Mouse (Mus musculus) hindbrain, embryonic 16.5 days (tissue): ENCODE data around the gene Tmem151a. TPM values are rescaled to one million over a fixed set of nuclear protein-coding genes. Genes with fewer than 3 reads are reported as not detected.

ENCODE experiments used
- ATAC-seq: fragments of 200-750 bp; cut with Nextera tagmentation; 2 replicates; pipeline ENCODE4 v1.8.0; 2017; ENCODE audit warnings: moderate TSS enrichment, moderate library complexity
- H3K27ac ChIP-seq: fragments of 300-500 bp; sonication (generic); 2 replicates; pipeline ENCODE4 v1.5.1; 2014; ENCODE audit warnings: low read depth, mild to moderate bottlenecking, control low read depth, low read length, moderate library complexity
- H3K27me3 ChIP-seq: fragments of 300-500 bp; sonication (generic); replicated peaks from 2 replicates; pipeline ENCODE4 v1.6.1; 2014; ENCODE audit warnings: low read length; ENCODE audit not compliant: control insufficient read depth, insufficient read depth
- H3K36me3 ChIP-seq: fragments of 300-500 bp; sonication (generic); 2 replicates; pipeline ENCODE4 v1.6.1; 2014; ENCODE audit warnings: mild to moderate bottlenecking, low read length, moderate library complexity, mixed read lengths; ENCODE audit not compliant: control insufficient read depth, insufficient read depth
- H3K4me1 ChIP-seq: fragments of 300-500 bp; sonication (generic); 2 replicates; pipeline ENCODE4 v1.6.1; 2014; ENCODE audit warnings: low read depth, low read length; ENCODE audit not compliant: control insufficient read depth, insufficient read depth
- H3K4me2 ChIP-seq: fragments of 300-500 bp; sonication (generic); 2 replicates; pipeline ENCODE4 v1.6.1; 2014; ENCODE audit warnings: mild to moderate bottlenecking, low read length, control low read depth, moderate library complexity
- H3K4me3 ChIP-seq: fragments of 300-500 bp; sonication (generic); 2 replicates; pipeline ENCODE4 v1.5.1; 2014; ENCODE audit warnings: mild to moderate bottlenecking, low read length, control low read depth, moderate library complexity
- H3K9ac ChIP-seq: fragments of 300-500 bp; sonication (generic); 2 replicates; pipeline ENCODE4 v1.6.1; 2014; ENCODE audit warnings: low read depth, mild to moderate bottlenecking, control low read depth, low read length, moderate library complexity
- H3K9me3 ChIP-seq: fragments of 300-500 bp; sonication (generic); 2 replicates; pipeline ENCODE4 v1.6.1; 2014; ENCODE audit warnings: mild to moderate bottlenecking, low read length, moderate library complexity; ENCODE audit not compliant: control insufficient read depth
- WGBS: fragments of 180-500 bp; shearing (Covaris S2); extraction: QIAGEN DNeasy Blood & Tissue Kit; methylation state at CpG from one replicate; pipeline ENCODE4 v1.1.7; 2014; 5-methylcytosine and 5-hydroxymethylcytosine counted together
- polyA plus RNA-seq: library from polyadenylated mRNA; unstranded; fragments of >200 nt; fragmentation: Nextera tagmentation; extraction: Ambion mirVana; gene quantifications from 2 replicates; pipeline ENCODE4 v1.2.1, GENCODE M21; 2015

Tmem151a gene
- polyA plus RNA-seq, 1 experiment from 2014 or later, result 49.0 TPM

GRCm38 (mm10) chr19:5071545-5072369, 13.6 kb downstream of the Tmem151a start:
- peaks cover 25% of the 10 kb centered on the region for H3K4me1 ChIP-seq
- H3K36me3 ChIP-seq, result no peaks in the 10 kb centered on the region

GRCm38 (mm10) chr19:5071077-5071476, 14.3 kb downstream of the Tmem151a start:
- WGBS, result 10% methylated on average over 11 of the region's 11 CpGs
- Histone ChIP-seq H3K27me3 (peaks cover 16% of the 10 kb centered on the region), H3K9ac (peak overlapping the region; percentile 63; the same call in 1 of the 2 replicates), H3K27ac (peak overlapping the region; percentile 54), H3K9me3 (no peaks in the 10 kb centered on the region), H3K4me3 (peak overlapping the region; percentile 45), H3K4me1 (peaks cover 25% of the 10 kb centered on the region), H3K4me2 (peak overlapping the region; percentile 81), H3K36me3 (no peaks in the 10 kb centered on the region)
- no peak for ATAC-seq

More at GRCm38 (mm10) chr19:5071545-5072369, 13.6 kb downstream of the Tmem151a start:
- 1% methylated on average over 38 of the region's 40 CpGs for WGBS
- peak overlapping the region; percentile 45 for H3K4me3 ChIP-seq
- peak overlapping the region; percentile 63 for H3K9ac ChIP-seq
- H3K9me3 ChIP-seq, result no peaks in the 10 kb centered on the region
- peaks cover 15% of the 10 kb centered on the region for H3K27me3 ChIP-seq
- H3K27ac ChIP-seq, result peak overlapping the region; percentile 54
- H3K4me2 ChIP-seq, result peak overlapping the region; percentile 81
- ATAC-seq, result peak; percentile 71

DNA sequence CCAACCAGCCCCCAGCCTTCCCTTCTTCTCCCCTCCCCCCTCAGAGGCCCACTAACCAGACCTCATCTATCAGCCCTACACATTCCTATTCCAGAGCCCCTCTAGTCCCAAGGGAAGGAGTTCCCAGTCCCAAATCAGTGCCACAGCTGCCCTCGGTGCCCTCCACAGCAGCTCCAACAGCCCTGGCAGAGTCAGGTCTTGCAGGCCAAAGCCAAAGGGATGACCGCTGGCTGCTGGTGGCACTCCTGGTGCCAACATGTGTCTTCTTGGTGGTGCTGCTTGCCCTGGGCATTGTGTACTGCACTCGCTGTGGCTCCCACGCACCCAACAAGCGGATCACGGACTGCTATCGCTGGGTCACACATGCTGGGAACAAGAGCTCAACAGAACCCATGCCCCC, 15.4 kb downstream of the Tmem151a start:
- no peak overlapping the region for H3K27ac ChIP-seq
- ATAC-seq, result no peak
- no peak overlapping the region for H3K4me3 ChIP-seq
- peaks cover 25% of the 10 kb centered on the region for H3K4me1 ChIP-seq
- peaks cover 16% of the 10 kb centered on the region for H3K27me3 ChIP-seq
- WGBS, result 83% methylated on average over 7 of the region's 7 CpGs
- H3K9me3 ChIP-seq, result no peaks in the 10 kb centered on the region
- H3K36me3 ChIP-seq, result no peaks in the 10 kb centered on the region
- H3K4me2 ChIP-seq, result peak overlapping the region; percentile 21
- no peak overlapping the region for H3K9ac ChIP-seq

DNA sequence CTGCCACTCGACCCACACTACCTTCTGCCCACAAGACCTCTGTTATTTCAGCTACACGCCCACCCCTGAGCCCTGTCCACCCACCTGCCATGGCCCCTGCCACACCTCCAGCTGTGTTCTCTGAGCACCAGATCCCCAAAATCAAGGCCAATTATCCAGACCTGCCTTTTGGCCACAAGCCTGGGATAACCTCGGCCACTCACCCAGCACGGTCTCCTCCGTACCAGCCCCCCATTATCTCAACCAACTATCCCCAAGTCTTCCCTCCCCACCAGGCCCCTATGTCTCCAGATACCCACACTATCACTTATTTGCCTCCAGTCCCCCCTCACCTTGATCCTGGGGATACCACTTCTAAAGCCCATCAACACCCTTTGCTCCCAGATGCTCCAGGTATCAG, 15.8 kb downstream of the Tmem151a start:
- Histone ChIP-seq H3K9ac (no peak overlapping the region), H3K9me3 (no peaks in the 10 kb centered on the region), H3K36me3 (no peaks in the 10 kb centered on the region), H3K4me1 (peaks cover 25% of the 10 kb centered on the region), H3K27me3 (peaks cover 14% of the 10 kb centered on the region), H3K4me2 (peak overlapping the region; percentile 71), H3K4me3 (no peak overlapping the region), H3K27ac (no peak overlapping the region)
- 83% methylated on average over 5 of the region's 5 CpGs for WGBS
- ATAC-seq, result no peak

GRCm38 (mm10) chr19:5068570-5069234, 16.6 kb downstream of the Tmem151a start:
- H3K9ac ChIP-seq, result peak overlapping the region; percentile 69
- no peak overlapping the region for H3K27ac ChIP-seq
- peak overlapping the region; percentile 39 for H3K4me3 ChIP-seq
- no peaks in the 10 kb centered on the region for H3K9me3 ChIP-seq
- peak overlapping the region; percentile 71 for H3K4me2 ChIP-seq
- ATAC-seq, result no peak
- H3K36me3 ChIP-seq, result no peaks in the 10 kb centered on the region
- 30% methylated on average over 21 of the region's 21 CpGs for whole genome bisulfite sequencing
- H3K4me1 ChIP-seq, result peaks cover 25% of the 10 kb centered on the region
- peaks cover 12% of the 10 kb centered on the region for H3K27me3 ChIP-seq

- H3K9ac ChIP-seq, result peak within 1 kb of the TSS; percentile 69
- ATAC-seq, result peak; percentile 28
- WGBS, result 1% methylated on average over 45 of the region's 56 CpGs
- peaks cover 25% of the 10 kb centered on the region for H3K4me1 ChIP-seq
- H3K4me2 ChIP-seq, result peak within 1 kb of the TSS; percentile 71
- peaks cover 12% of the 10 kb centered on the region for H3K27me3 ChIP-seq
- no peaks in the 10 kb centered on the region for H3K36me3 ChIP-seq
- H3K27ac ChIP-seq, result 0 out of 2 replicates have a peak within 1 kb of the TSS, but pooled peaks have one; percentile 3
- H3K4me3 ChIP-seq, result peak within 1 kb of the TSS; percentile 39
- H3K9me3 ChIP-seq, result no peaks in the 10 kb centered on the region
These were observed 17.3 kb downstream of the Tmem151a start, which contains the start of gene Cd248 for GRCm38 (mm10) chr19:5067867-5068569. TSS of gene Cd248 (plus strand) at chr19:5068078.

GRCm38 (mm10) chr19:5067040-5067799, 18.1 kb downstream of the Tmem151a start:
- H3K4me1 ChIP-seq, result peaks cover 22% of the 10 kb centered on the region
- 14% methylated on average over 15 of the region's 15 CpGs for whole genome bisulfite sequencing
- H3K27me3 ChIP-seq, result peaks cover 12% of the 10 kb centered on the region
- peak overlapping the region; percentile 71 for H3K4me2 ChIP-seq
- no peaks in the 10 kb centered on the region for H3K9me3 ChIP-seq
- ATAC-seq, result no peak
- no peaks in the 10 kb centered on the region for H3K36me3 ChIP-seq
- 0 out of 2 replicates have a peak overlapping the region, but pooled peaks have one; percentile 3 for H3K27ac ChIP-seq
- peak overlapping the region; percentile 39 for H3K4me3 ChIP-seq
- peak overlapping the region; percentile 69; the same call in 1 of the 2 replicates for H3K9ac ChIP-seq

DNA sequence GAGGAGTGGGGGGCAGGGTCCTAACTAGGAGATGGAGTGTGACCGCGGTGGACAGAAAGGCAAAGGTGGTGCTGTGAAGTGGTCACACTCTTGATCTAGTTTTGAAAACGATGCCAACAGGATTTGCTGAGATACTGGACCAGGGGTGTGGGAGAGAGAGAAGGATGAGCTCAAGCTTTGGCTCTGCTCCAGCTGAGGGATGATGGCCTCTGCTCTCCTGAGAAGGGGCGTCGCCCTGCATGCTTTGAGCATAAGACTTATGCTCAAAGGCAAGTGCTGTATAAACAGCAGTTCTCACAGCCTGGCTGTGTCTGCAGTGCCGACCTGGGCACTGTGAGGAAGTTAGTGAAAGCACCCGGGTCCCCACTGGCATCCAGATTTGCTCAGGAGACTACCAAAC, 20.2 kb downstream of the Tmem151a start:
- WGBS, result 68% methylated on average over 7 of the region's 7 CpGs
- no peak for ATAC-seq
- no peak overlapping the region for H3K27ac ChIP-seq
- H3K27me3 ChIP-seq, result peaks cover 12% of the 10 kb centered on the region
- no peak overlapping the region for H3K4me3 ChIP-seq
- H3K4me1 ChIP-seq, result peaks cover 13% of the 10 kb centered on the region
- H3K4me2 ChIP-seq, result no peak overlapping the region
- no peak overlapping the region for H3K9ac ChIP-seq
- H3K9me3 ChIP-seq, result no peaks in the 10 kb centered on the region
- H3K36me3 ChIP-seq, result no peaks in the 10 kb centered on the region
